Mouse (Mus musculus) frontal cortex, postnatal 36 days (tissue): ENCODE data around the gene Cbx8.

Experiments
- DNase-seq, 2 experiments: peaks; one replicate each; pipeline ENCODE4 v3.0.0; 2022; ENCODE audit warnings: low spot score in 2 of 2

The Cbx8 gene

GRCm38 (mm10) chr11:119050361-119050760 is 9.6 kb upstream of the Cbx8 start:
- no peak for DNase-seq

- DNase-seq: no peak
Measured at GRCm38 (mm10) chr11:119048133-119048510, 7.4 kb upstream of the Cbx8 start.

DNA sequence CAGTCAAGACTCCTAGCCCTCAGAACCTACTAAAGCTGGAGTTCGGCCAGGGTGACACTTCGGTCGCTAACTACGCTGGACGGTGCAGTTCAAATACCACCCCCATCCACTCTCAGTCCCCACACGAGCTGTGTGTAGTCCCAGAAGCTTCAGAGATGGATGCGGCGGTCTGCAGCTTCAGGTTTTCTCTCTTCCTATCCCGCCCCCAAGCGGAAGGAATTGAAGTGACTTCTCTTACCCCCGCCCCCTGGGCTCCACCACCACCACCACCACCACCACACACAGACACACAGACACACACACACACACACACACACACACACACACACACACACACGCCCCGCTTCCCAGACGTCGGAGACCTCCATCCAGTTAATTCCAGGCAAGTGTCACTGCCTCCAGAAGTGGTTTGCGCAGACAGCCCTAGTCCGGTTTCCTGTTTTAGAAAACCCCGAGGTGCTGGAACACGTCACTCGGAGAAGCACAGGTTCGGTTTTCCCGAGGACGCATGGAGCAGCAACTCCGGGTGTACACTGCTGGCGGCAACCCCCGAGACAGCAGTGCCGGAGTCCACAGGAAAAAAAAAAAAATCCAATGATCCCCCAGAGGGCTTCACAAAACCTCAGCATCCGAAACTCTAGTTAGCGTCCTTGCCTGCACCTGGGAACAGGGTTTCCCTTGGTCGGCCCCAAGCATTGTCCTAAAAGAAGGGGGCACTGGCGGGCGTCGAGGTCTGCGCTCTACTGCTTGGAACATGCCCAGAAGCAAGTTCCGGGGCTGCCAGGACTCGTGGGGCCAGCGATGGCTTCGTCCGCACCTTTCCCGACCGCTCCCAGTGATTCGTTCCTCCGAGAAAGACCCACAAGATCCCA is 6.7 kb upstream of the Cbx8 start:
- DNase-seq: no peak

GRCm38 (mm10) chr11:119046601-119047245 is 6.0 kb upstream of the Cbx8 start:
- no peak for DNase-seq

- DNase-seq: no peak
Measured at GRCm38 (mm10) chr11:119044551-119045337, 4.0 kb upstream of the Cbx8 start.

DNA sequence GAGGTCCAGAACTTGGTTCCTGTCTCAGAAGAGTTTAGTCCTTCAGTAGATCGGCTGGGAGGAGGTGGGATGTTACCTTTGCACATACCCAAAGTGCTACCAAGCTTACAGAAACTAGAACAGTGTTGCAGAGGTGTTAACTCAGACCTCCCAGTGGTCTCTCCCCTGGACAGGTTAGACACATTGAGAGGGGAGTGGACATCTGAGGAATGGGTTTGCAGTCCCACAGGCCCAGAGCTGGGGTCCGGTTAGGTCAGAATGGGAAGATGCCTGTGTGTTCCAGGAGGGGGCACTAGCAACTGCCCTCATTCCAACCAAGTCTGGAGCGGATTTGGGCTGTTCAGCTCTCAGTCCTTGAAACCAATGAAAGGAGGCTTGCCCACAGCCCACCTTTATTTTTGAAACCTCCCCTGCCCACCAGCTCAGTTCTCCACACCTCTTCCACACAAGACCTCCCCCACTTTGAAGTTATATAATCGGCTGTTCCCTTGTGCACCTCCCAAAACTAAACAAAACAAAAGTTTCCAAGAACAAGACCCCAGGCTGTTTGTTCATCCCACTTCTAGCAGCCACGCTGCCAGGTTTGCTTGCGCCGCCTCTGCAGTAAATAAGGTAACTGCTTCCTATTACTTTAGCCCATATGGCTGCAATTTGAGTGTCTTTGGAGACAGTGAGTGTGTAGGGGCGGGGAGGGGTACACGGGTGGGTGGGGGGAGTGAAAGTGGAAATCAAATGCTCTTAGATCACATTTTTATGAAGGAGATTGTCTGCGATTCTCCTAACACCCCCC is 3.2 kb upstream of the Cbx8 start:
- DNase-seq: no peak

DNA sequence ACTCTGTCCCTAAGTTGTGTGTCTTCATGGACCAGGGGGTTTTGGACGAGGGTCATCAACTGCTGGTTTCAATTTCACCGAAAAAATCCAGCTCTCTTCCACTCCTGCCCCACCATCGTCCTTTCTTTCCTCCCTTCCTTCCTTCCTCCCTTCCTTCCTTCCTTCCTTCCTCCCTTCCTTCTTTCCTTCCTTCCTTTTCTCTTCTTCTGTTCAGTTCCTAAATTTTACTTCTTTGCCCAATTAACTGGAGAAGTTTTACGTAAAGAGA is 2.4 kb upstream of the Cbx8 start:
- DNase-seq: no peak

DNA sequence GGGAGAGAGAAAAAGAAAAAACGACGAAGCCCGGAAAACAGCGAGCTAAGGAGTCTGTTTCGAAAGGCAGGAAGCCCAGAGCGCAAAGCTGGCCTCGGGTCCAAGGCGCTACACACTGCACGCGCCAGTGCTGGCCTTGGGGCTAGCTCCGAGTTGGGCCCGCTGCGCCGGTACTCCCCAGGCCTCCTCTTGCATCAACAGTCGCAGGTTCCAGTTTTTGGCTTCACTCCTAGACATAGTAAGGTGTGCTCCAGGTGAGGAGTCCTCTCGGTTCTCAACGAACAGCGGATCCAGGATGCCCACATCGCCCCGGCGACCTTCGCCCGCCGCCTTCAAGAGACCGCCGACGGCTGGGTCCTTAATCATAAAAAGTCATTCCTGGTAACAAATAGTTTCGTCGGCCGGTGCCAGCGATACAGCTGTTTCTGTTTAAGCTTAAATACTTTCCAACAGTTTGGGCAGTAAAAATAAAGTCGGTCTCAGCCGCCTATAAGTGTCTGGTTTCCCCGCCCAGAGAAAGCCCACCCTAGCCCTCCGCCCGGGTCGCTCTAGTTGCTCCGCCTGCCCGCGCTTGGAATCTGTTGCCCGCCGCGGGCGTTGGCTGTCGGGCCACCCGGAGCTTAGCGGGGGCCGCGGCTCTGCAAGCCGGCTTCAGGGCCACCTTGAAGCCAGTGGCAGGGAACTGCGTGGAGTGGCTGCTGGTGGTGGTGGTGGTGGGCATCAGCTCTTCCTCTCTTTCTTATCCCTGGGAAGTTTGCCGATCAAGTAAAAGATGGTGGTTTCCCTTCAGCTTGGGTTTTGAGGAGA is 1.9 kb upstream of the Cbx8 start:
- DNase-seq: no peak

GRCm38 (mm10) chr11:119041750-119042465 is 1.1 kb upstream of the Cbx8 start:
- DNase-seq: no peak

DNA sequence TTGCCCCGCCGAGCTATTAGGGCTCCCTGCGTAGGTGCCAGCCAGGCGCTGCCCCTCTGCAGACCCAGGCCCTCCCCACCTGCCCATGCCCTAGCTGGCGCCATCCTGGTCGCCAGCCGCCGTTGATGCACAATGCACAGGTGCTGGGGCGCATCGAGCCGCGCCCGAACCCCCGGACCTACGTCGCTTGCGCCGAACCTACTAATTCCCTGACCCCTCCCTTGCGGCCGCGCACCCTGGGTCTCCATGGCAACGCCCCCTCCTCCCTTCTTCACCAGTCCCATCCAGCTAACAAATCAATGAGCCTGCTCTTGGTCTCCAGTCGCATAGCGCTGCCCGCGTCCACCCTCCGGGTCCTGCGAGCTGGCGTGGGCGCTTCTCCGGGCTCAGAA is 552 bp upstream of the Cbx8 start:
- DNase-seq: no peak

GRCm38 (mm10) chr11:119039732-119040512 is 847 bp downstream of the Cbx8 start:
- no peak for DNase-seq

DNA sequence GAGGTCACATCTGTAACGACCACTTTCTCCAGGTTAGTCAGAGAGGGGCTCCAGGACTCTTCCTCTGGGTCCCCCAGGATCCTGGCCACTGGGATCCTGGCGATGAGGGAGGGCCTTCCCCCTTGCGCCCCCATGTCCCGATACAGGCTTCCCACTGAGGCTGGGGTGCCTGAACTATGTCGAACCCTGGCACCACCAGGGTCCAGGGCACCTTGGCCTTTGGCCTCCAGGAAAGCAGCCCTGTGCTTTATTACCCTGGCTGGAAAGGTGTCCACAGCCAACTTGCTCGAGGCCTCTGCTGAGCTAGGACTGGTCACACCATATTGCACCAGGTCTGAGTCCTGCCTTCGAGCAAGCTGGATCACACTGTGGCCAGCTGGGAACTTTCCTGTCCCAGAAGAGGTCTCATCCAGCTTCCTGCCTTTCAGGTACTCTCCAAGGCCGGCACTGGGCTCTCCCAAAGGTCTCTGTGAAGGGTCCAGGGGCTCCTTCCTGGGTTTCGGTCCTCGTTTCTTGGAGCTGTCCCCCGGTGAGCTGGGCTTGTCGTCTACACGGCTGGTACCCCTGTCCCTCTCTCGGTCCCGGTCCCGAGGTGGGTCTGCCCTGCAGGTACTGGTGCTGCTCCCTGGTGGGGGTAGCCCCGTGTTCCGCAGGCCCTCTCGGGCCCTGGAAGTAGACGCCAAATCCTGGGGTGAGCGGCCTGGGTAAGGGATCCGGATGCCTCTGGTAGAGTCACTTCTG is 1.9 kb downstream of the Cbx8 start:
- DNase-seq: no peak

GRCm38 (mm10) chr11:119037780-119038401 is 2.9 kb downstream of the Cbx8 start:
- no peak for DNase-seq

- no peak for DNase-seq
Measured at GRCm38 (mm10) chr11:119036934-119037779, 3.6 kb downstream of the Cbx8 start.

- no peak for DNase-seq
Measured at GRCm38 (mm10) chr11:119036447-119036846, 4.3 kb downstream of the Cbx8 start.

GRCm38 (mm10) chr11:119035686-119036165 is 5.0 kb downstream of the Cbx8 start:
- DNase-seq: no peak

GRCm38 (mm10) chr11:119035094-119035685 is 5.6 kb downstream of the Cbx8 start:
- DNase-seq: no peak
